Comparison of ENCODE assay signal across 19 mouse cellular contexts in the genomic region with DNA sequence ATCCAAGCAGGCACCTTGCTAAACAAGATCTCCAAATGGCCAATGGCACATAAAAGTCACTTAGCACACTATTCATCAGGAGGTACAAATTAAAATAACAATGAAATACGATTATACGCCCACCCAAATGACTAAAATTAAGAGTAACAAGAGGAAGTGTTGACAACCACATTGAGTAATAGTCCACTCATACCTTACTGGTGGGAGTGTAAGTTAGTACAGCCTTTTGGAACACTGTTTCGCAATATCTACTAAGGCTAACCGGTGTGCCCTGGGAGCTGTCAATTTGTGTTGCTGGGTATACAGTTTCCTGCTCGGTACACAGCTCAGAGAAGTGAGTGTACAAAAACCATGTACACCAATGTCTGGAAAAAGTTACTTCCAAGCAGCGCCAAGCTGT.
DNase-seq lines count a peak whose midpoint lies in the region; ATAC-seq and TF ChIP-seq lines count a peak whose summit lies in the region.
"Had no signal": no experiment of that assay in that cellular context is flagged by ENCODE, and none has a peak within 500 bp of the region (broad histone marks: within the 10 kb centered on the region; RNA-seq: fewer than 3 reads in every experiment).

No protein-coding gene starts in this region.

- H3K9me3 ChIP-seq in lung, postnatal 0 days (ENCODE audit: low read length): no peaks in the 10 kb centered on the region
- H3K9me3 ChIP-seq: neural tube, embryonic 12.5 days had no signal

- H3K9ac ChIP-seq in lung, postnatal 0 days (replicated peaks; ENCODE audit: low read depth): no peak overlapping the region
- H3K9ac ChIP-seq: hindbrain, embryonic 14.5 days; liver, embryonic 14.5 days; neural tube, embryonic 12.5 days had no signal

- peak; percentile 55; the same call in 1 of the 2 replicates for TF ChIP-seq EP300 in lung, postnatal 0 days (IDR thresholded peaks at IDR 0.05)

- H3K36me3 ChIP-seq in lung, postnatal 0 days (ENCODE audit: insufficient read depth, low read length): no peaks in the 10 kb centered on the region
- no peaks in the 10 kb centered on the region for H3K36me3 ChIP-seq in myocyte (ENCODE audit: control insufficient read depth, insufficient read depth)
- H3K36me3 ChIP-seq: neural tube, embryonic 12.5 days had no signal

- TF ChIP-seq CTCF in lung, postnatal 0 days (IDR thresholded peaks at IDR 0.05): no peak
- no peak for TF ChIP-seq CTCF in embryonic fibroblast, embryonic 13.5 days (IDR thresholded peaks at IDR 0.05; ENCODE audit: borderline replicate concordance, insufficient read depth, low read length)

- H3K4me3 ChIP-seq in lung, postnatal 0 days (ENCODE audit: low read depth, low read length): no peak overlapping the region
- H3K4me3 ChIP-seq in embryonic fibroblast, embryonic 13.5 days (ENCODE audit: insufficient read depth, low read length): no peak overlapping the region
- H3K4me3 ChIP-seq in myocyte: no peak overlapping the region
- H3K4me3 ChIP-seq: neural tube, embryonic 12.5 days had no signal

- no peak overlapping the region for H3K27ac ChIP-seq in lung, postnatal 0 days (ENCODE audit: low read length)
- H3K27ac ChIP-seq in embryonic fibroblast, embryonic 13.5 days (ENCODE audit: insufficient read depth, low read length): peak overlapping the region; percentile 16; the same call in 1 of the 2 replicates
- H3K27ac ChIP-seq: hindbrain, embryonic 14.5 days; kidney, postnatal 0 days; liver, embryonic 14.5 days; neural tube, embryonic 12.5 days had no signal

- peak; percentile 76 for DNase-seq in lung, postnatal 0 days (ENCODE audit: low spot score)
- DNase-seq in lung, postnatal 10 days: no peak
- DNase-seq in CD4-positive, CD25-positive, alpha-beta regulatory T cell, adult 2 months (ENCODE audit: low read depth, low spot score): peak; percentile 17
- DNase-seq in layer of hippocampus, adult 9-10 months (ENCODE audit: low spot score): no peak
- DNase-seq in frontal cortex, postnatal 10 days (ENCODE audit: low spot score in 2 of 2): no peak
- no peak for DNase-seq in heart, adult 8-10 months (ENCODE audit: low spot score)
- DNase-seq: cerebellum, adult 9-10 months; heart, postnatal 14 days; kidney, adult 11 months; left cerebral cortex, postnatal 4 days; thymus, postnatal 25 days had no signal

- no peak overlapping the region for H3ac ChIP-seq in myocyte (ENCODE audit: control insufficient read depth, insufficient read length)

- ATAC-seq in lung, postnatal 0 days: peak; percentile 64
- ATAC-seq: forebrain, embryonic 14.5 days had no signal

- 58% methylated on average over 6 of the region's 6 CpGs for WGBS in lung, postnatal 0 days

- no peak overlapping the region for H3K4me2 ChIP-seq in lung, postnatal 0 days (replicated peaks; ENCODE audit: low read depth, low read length)
- H3K4me2 ChIP-seq in myocyte (ENCODE audit: low read depth): no peak overlapping the region
- H3K4me2 ChIP-seq: heart, embryonic 11.5 days; hindbrain, embryonic 14.5 days; neural tube, embryonic 12.5 days had no signal

- H3K79me2 ChIP-seq in myocyte (ENCODE audit: control insufficient read depth, insufficient read depth): no peaks in the 10 kb centered on the region

- H3K4me1 ChIP-seq in lung, postnatal 0 days (ENCODE audit: insufficient read depth, low read depth, low read length): no peaks in the 10 kb centered on the region
- H3K4me1 ChIP-seq in embryonic fibroblast, embryonic 13.5 days (ENCODE audit: control insufficient read depth, insufficient read depth, low read length): peaks cover 5% of the 10 kb centered on the region; the same call in 1 of the 2 replicates

- no peaks in the 10 kb centered on the region for H3K27me3 ChIP-seq in lung, postnatal 0 days (replicated peaks; ENCODE audit: insufficient read depth, low read length)
- no peaks in the 10 kb centered on the region for H3K27me3 ChIP-seq in myocyte (ENCODE audit: control insufficient read depth, insufficient read depth, insufficient read length)
- H3K27me3 ChIP-seq: neural tube, embryonic 12.5 days had no signal

- TF ChIP-seq POLR2A in embryonic fibroblast, embryonic 13.5 days (IDR thresholded peaks at IDR 0.05; ENCODE audit: low read depth, low read length): no peak
- no peak for TF ChIP-seq POLR2A in myocyte (IDR thresholded peaks at IDR 0.05; ENCODE audit: insufficient read length, low read depth)

TF ChIP-seq in myocyte, 11 proteins besides CTCF, POLR2A, EP300 and RAD21:
- no peak for TF ChIP-seq MYOD1 (IDR thresholded peaks at IDR 0.05; ENCODE audit: control insufficient read depth in 1 of 3, insufficient read length in 2 of 3, low read depth in 2 of 3)
- TF ChIP-seq CEBPB (IDR thresholded peaks at IDR 0.05; ENCODE audit: insufficient read depth, poor library complexity, severe bottlenecking): peak; percentile 88

Comparison
In these comparisons a context has a peak if more than half of its experiments do, and no peak if none do; other contexts are left out.
1. DNase-seq: peak in lung, postnatal 0 days (single experiment) and CD4-positive, CD25-positive, alpha-beta regulatory T cell, adult 2 months (single experiment); none in lung, postnatal 10 days (single experiment), layer of hippocampus, adult 9-10 months (single experiment), frontal cortex, postnatal 10 days (0 of 2) and heart, adult 8-10 months (single experiment).